Mouse (Mus musculus) WW6 (cell line): ENCODE results near the gene Il10.
"Not testable (repeated sequence)": the region's sequence is repeated elsewhere in the genome, so short reads cannot be mapped to it uniquely, and the experiment has no call there.

Source experiments
- DNase-seq: peaks from one replicate; pipeline ENCODE4 v3.0.0-alpha.2; 2013; ENCODE audit warnings: low read depth, low spot score

Il10 gene

GRCm38 (mm10) chr1:131020425-131021310, 1.0 kb downstream of the Il10 start:
- DNase-seq = no peak

- no peak for DNase-seq
These were observed 1.8 kb downstream of the Il10 start for GRCm38 (mm10) chr1:131021438-131021837.

GRCm38 (mm10) chr1:131021900-131022590, 2.4 kb downstream of the Il10 start:
- DNase-seq = no peak

- no peak for DNase-seq
These were observed 3.1 kb downstream of the Il10 start for GRCm38 (mm10) chr1:131022591-131023249.

- DNase-seq = not testable (repeated sequence)
These were observed 3.7 kb downstream of the Il10 start for GRCm38 (mm10) chr1:131023250-131023858.

- no peak for DNase-seq
These were observed 5.5 kb downstream of the Il10 start for GRCm38 (mm10) chr1:131024900-131025842.

GRCm38 (mm10) chr1:131025843-131026190, 6.2 kb downstream of the Il10 start:
- DNase-seq = no peak

- DNase-seq = no peak
These were observed 9.6 kb downstream of the Il10 start for GRCm38 (mm10) chr1:131029215-131029614.

GRCm38 (mm10) chr1:131030261-131030660, 10.6 kb downstream of the Il10 start:
- no peak for DNase-seq

GRCm38 (mm10) chr1:131031267-131031666, 11.6 kb downstream of the Il10 start:
- no peak for DNase-seq

GRCm38 (mm10) chr1:131038001-131038400, 18.4 kb downstream of the Il10 start:
- no peak for DNase-seq

GRCm38 (mm10) chr1:131038415-131039017, 18.9 kb downstream of the Il10 start:
- DNase-seq = no peak

GRCm38 (mm10) chr1:131039479-131039878, 19.8 kb downstream of the Il10 start:
- no peak for DNase-seq

GRCm38 (mm10) chr1:131042263-131042662, 22.6 kb downstream of the Il10 start:
- DNase-seq = no peak

- DNase-seq = no peak
These were observed 23.1 kb downstream of the Il10 start for GRCm38 (mm10) chr1:131042721-131043120.

GRCm38 (mm10) chr1:131043636-131044035, 24.0 kb downstream of the Il10 start:
- no peak for DNase-seq

- no peak for DNase-seq
These were observed 26.2 kb downstream of the Il10 start for GRCm38 (mm10) chr1:131045723-131046355.

- no peak for DNase-seq
These were observed 27.0 kb downstream of the Il10 start for GRCm38 (mm10) chr1:131046607-131047006.

GRCm38 (mm10) chr1:131048121-131048863, 28.6 kb downstream of the Il10 start:
- no peak for DNase-seq
